Mouse (Mus musculus) neural tube, embryonic 14.5 days (tissue): ENCODE results near the gene Limd2. TPM values are rescaled to one million over a fixed set of nuclear protein-coding genes. Genes with fewer than 3 reads are reported as not detected.
A peak's percentile ranks its signal among the peaks of the same experiment; 100 is the strongest.
"Not testable (repeated sequence)": the region's sequence is repeated elsewhere in the genome, so short reads cannot be mapped to it uniquely, and the experiment has no call there.

Source experiments
- ATAC-seq: fragments of 200-750 bp; cut with Nextera tagmentation; 2 replicates; pipeline ENCODE4 v1.8.0; 2017; ENCODE audit warnings: low read depth, mild to moderate bottlenecking, moderate TSS enrichment, moderate library complexity
- H3K27ac ChIP-seq: fragments of 300-500 bp; sonication (generic); 2 replicates; pipeline ENCODE4 v1.5.1; 2014; ENCODE audit warnings: low read depth, mild to moderate bottlenecking, control low read depth, low read length, moderate library complexity, mixed read lengths
- H3K27me3 ChIP-seq: fragments of 300-500 bp; sonication (generic); 2 replicates; pipeline ENCODE4 v1.6.1; 2014; ENCODE audit warnings: low read length; ENCODE audit not compliant: control insufficient read depth, insufficient read depth
- H3K36me3 ChIP-seq: fragments of 300-500 bp; sonication (generic); 2 replicates; pipeline ENCODE4 v1.6.1; 2014; ENCODE audit warnings: low read length, mixed read lengths; ENCODE audit not compliant: control insufficient read depth, insufficient read depth
- H3K4me1 ChIP-seq: fragments of 300-500 bp; sonication (generic); 2 replicates; pipeline ENCODE4 v1.6.1; 2014; ENCODE audit warnings: low read length; ENCODE audit not compliant: control insufficient read depth, insufficient read depth
- H3K4me2 ChIP-seq: fragments of 300-500 bp; sonication (generic); 2 replicates; pipeline ENCODE4 v1.6.1; 2014; ENCODE audit warnings: mild to moderate bottlenecking, low read depth, low read length, control low read depth
- H3K4me3 ChIP-seq: fragments of 300-500 bp; sonication (generic); 2 replicates; pipeline ENCODE4 v1.5.1; 2014; ENCODE audit warnings: low read depth, low read length, control low read depth, mixed read lengths
- H3K9ac ChIP-seq: fragments of 300-500 bp; sonication (generic); replicated peaks from 2 replicates; pipeline ENCODE4 v1.6.1; 2014; ENCODE audit warnings: low read depth, mild to moderate bottlenecking, control low read depth, low read length, mixed read lengths
- H3K9me3 ChIP-seq: fragments of 300-500 bp; sonication (generic); 2 replicates; pipeline ENCODE4 v1.6.1; 2016; ENCODE audit warnings: low read length; ENCODE audit not compliant: control insufficient read depth
- WGBS: fragments of 180-500 bp; shearing (Covaris S2); extraction: QIAGEN DNeasy Blood & Tissue Kit; methylation state at CpG from one replicate; pipeline ENCODE4 v1.1.7; 2014; 5-methylcytosine and 5-hydroxymethylcytosine counted together
- polyA plus RNA-seq: library from polyadenylated mRNA; unstranded; fragments of >200 nt; fragmentation: Nextera tagmentation; extraction: Ambion mirVana; gene quantifications from 2 replicates; pipeline ENCODE4 v1.2.1, GENCODE M21; 2014

Gene Limd2
- polyA plus RNA-seq, result 120 and 140 TPM in 2 replicates

GRCm38 (mm10) chr11:106160841-106161721 lies at the start of gene Limd2, which contains the start of gene Gm10840:
Gene Limd2 (minus strand): TSS chr11:106160860.
Gene Gm10840 (plus strand): TSS chr11:106160850.
- Histone ChIP-seq H3K36me3 (peaks cover 22% of the 10 kb centered on the region), H3K4me1 (peaks cover 24% of the 10 kb centered on the region), H3K9ac (peak within 1 kb of the TSS; percentile 97), H3K27me3 (no peaks in the 10 kb centered on the region), H3K27ac (peak within 1 kb of the TSS; percentile 97), H3K4me3 (peak within 1 kb of the TSS; percentile 79), H3K9me3 (no peaks in the 10 kb centered on the region), H3K4me2 (peak within 1 kb of the TSS; percentile 94)
- peak; percentile 32; the same call in 1 of the 2 replicates for ATAC-seq
- WGBS, result 23% methylated on average over 22 of the region's 22 CpGs

DNA sequence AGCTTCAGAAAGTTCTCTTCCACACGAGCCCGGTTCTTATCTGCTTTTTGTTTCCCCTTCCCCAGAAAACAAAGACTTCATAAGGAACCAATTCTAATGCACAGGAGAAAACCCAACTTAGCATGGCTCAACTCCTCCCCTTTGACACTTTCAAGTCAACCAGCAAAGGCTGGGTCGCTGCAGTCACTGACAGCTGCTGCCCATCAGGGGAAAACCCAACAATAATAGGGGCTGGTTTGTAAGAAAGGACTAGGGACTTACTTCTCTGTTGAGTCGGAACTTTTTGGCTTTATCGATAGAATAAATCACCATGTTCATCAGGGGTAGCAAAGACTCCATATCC lies 41.4 kb upstream of the Limd2 start, which contains the start of gene Strada:
Gene Strada, minus strand, starts transcription at position 46 of the 343 bp plus-strand sequence.
- H3K9me3 ChIP-seq, result no peaks in the 10 kb centered on the region
- ATAC-seq, result no peak
- peaks cover 70% of the 10 kb centered on the region for H3K36me3 ChIP-seq
- H3K4me2 ChIP-seq, result no peak within 1 kb of the TSS
- no peaks in the 10 kb centered on the region for H3K27me3 ChIP-seq
- H3K4me3 ChIP-seq, result no peak within 1 kb of the TSS
- no peak within 1 kb of the TSS for H3K27ac ChIP-seq
- no peaks in the 10 kb centered on the region for H3K4me1 ChIP-seq
- no peak within 1 kb of the TSS for H3K9ac ChIP-seq
- 92% methylated on average over 5 of the region's 5 CpGs for WGBS

DNA sequence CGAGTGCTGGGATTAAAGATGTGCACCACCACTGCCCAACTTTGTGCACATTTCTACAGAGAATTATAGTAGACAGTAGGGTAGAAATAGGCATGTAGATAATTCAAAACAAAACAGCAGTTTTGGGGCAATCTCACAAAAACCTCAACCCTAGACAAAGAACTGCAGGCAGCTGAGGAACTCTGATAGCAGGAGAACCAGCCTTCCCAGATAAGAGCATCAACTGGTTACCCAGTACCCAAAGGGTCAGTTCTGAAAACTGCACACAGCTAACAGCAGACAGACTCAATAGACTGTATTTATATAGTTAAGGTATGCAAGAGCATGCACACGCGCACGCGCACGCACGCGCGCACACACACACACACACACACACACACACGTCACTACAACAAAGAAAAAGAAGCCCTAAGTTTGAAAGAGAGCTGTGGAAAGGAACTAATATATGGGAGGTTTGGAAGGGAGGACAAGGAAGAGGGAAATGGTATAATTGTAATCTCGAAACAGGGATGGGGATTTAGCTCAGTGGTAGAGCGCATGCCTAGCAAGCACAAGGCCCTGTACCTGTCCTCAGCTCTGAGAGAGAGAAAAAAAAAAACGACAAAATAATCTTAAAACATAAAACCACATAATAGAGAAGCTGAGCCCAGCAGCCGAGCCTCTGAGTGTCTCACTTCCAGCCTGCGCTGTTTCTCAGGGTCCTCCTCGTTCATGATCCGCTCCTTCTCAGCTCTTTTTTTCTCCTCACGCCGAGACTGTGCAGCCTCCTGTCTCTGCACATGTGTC lies 40.9 kb upstream of the Limd2 start:
- H3K36me3 ChIP-seq, result peaks cover 66% of the 10 kb centered on the region
- WGBS, result 96% methylated on average over 19 of the region's 19 CpGs

GRCm38 (mm10) chr11:106200756-106201155 lies 40.1 kb upstream of the Limd2 start:
- H3K27me3 ChIP-seq, result no peaks in the 10 kb centered on the region
- no peak overlapping the region for H3K4me3 ChIP-seq
- H3K27ac ChIP-seq, result no peak overlapping the region
- H3K4me2 ChIP-seq, result no peak overlapping the region
- WGBS, result 85% methylated on average over 6 of the region's 6 CpGs
- no peak overlapping the region for H3K9ac ChIP-seq
- H3K36me3 ChIP-seq, result peaks cover 64% of the 10 kb centered on the region
- no peaks in the 10 kb centered on the region for H3K9me3 ChIP-seq
- ATAC-seq, result no peak
- no peaks in the 10 kb centered on the region for H3K4me1 ChIP-seq

More for the DNA sequence above, 40.9 kb upstream of the Limd2 start:
- Histone ChIP-seq H3K9ac (no peak overlapping the region), H3K27ac (no peak overlapping the region), H3K4me3 (no peak overlapping the region), H3K27me3 (no peaks in the 10 kb centered on the region), H3K4me1 (no peaks in the 10 kb centered on the region), H3K4me2 (no peak overlapping the region), H3K9me3 (no peaks in the 10 kb centered on the region)
- ATAC-seq, result no peak

DNA sequence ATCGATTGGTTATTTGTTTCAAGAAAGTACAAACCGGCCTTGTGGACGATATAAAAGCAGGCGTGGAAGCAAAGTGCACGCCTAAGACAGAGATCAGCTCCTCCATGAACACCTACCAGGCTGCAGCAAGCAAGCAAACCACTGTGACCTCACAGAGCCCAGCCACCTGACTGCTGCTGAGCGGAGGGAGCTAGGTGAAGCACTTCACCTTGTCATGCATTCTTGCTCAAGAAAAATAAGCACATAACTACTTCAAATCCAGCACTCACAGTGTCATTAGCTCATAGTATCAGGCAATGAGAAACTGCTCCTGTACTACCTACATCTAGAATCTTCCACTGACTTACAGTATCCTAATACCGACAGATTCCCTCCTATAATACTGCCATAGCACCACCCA lies 39.3 kb upstream of the Limd2 start:
- not testable (repeated sequence) for H3K27me3 ChIP-seq, H3K9me3 ChIP-seq, H3K4me2 ChIP-seq, H3K27ac ChIP-seq, H3K4me3 ChIP-seq, H3K4me1 ChIP-seq, ATAC-seq, H3K9ac ChIP-seq
- 94% methylated on average over 7 of the region's 7 CpGs for WGBS
- H3K36me3 ChIP-seq, result peaks cover 56% of the 10 kb centered on the region

- Histone ChIP-seq H3K4me3 (no peak overlapping the region), H3K4me1 (no peaks in the 10 kb centered on the region), H3K9me3 (no peaks in the 10 kb centered on the region), H3K4me2 (no peak overlapping the region), H3K27ac (no peak overlapping the region), H3K36me3 (peaks cover 41% of the 10 kb centered on the region), H3K9ac (no peak overlapping the region), H3K27me3 (no peaks in the 10 kb centered on the region)
- WGBS, result 90% methylated on average over 4 of the region's 4 CpGs
- no peak for ATAC-seq
Observed at GRCm38 (mm10) chr11:106198277-106198676, 37.6 kb upstream of the Limd2 start.

- Histone ChIP-seq H3K9ac (no peak overlapping the region), H3K36me3 (peaks cover 16% of the 10 kb centered on the region; the same call in 1 of the 2 replicates), H3K27ac (no peak overlapping the region), H3K27me3 (no peaks in the 10 kb centered on the region), H3K4me3 (no peak overlapping the region), H3K9me3 (no peaks in the 10 kb centered on the region), H3K4me1 (peaks cover 2% of the 10 kb centered on the region; the same call in 1 of the 2 replicates), H3K4me2 (no peak overlapping the region)
- no peak for ATAC-seq
Observed at GRCm38 (mm10) chr11:106195341-106195740, 34.7 kb upstream of the Limd2 start.

GRCm38 (mm10) chr11:106194891-106195290 lies 34.2 kb upstream of the Limd2 start:
- no peak overlapping the region for H3K4me2 ChIP-seq
- ATAC-seq, result no peak
- H3K36me3 ChIP-seq, result peaks cover 14% of the 10 kb centered on the region; the same call in 1 of the 2 replicates
- 96% methylated on average over 7 of the region's 7 CpGs for WGBS
- peaks cover 2% of the 10 kb centered on the region; the same call in 1 of the 2 replicates for H3K4me1 ChIP-seq
- no peak overlapping the region for H3K4me3 ChIP-seq
- H3K27me3 ChIP-seq, result no peaks in the 10 kb centered on the region
- H3K9me3 ChIP-seq, result no peaks in the 10 kb centered on the region
- no peak overlapping the region for H3K27ac ChIP-seq
- H3K9ac ChIP-seq, result no peak overlapping the region
